Mouse (Mus musculus) left cerebral cortex, postnatal 4 days (tissue): ENCODE measurements around the gene B2m. TPM values are rescaled to one million over a fixed set of nuclear protein-coding genes. Genes with fewer than 3 reads are reported as not detected.

Experiments used
- DNase-seq: peaks from one replicate; pipeline ENCODE4 v3.0.0-alpha.2; 2022
- intact Hi-C: fragments of 180-260 bp; cut with DNase I; formaldehyde crosslinking; loops from one replicate; pipeline ENCODE4 v1.15.1; 2025
- total RNA-seq, 2 experiments: library from RNA; stranded (reverse); gene quantifications; 2 replicates each; pipeline ENCODE4 v1.2.3; 2021

B2m gene
- total RNA-seq, 2 experiments from 2014 or later = 38.3 to 42.6 TPM

GRCm38 (mm10) chr2:122149316-122149715, 1.8 kb downstream of the B2m start:
- intact Hi-C loops = no loop called here
- no peak for DNase-seq

- intact Hi-C loops = no loop called here
These were observed 2.2 kb downstream of the B2m start for GRCm38 (mm10) chr2:122149716-122150115.

DNA sequence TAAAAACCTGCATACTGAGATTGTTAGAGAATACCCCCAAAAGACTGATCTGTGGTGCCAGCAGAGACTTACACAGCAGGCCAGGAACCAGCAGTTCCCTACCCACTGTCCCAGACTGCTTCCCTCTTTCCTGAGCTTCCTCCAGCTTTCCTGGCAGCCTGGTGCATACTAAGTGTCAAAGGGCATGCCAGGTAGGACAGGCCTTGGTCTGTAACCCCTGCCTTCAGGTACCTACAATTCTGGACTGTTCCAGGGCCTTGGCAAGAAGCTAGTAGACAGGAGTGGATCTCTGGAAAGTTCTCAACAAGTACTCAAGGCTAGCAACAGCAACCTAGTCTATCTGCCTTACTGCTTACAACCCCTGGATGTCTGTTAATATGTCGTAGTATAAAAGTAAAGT, 3.7 kb downstream of the B2m start:
- no peak for DNase-seq
- intact Hi-C loops = no loop called here

More at GRCm38 (mm10) chr2:122149716-122150115, 2.2 kb downstream of the B2m start:
- DNase-seq = no peak

- intact Hi-C loops = no loop called here
- DNase-seq = no peak
These were observed 5.4 kb downstream of the B2m start for GRCm38 (mm10) chr2:122152850-122153249.

DNA sequence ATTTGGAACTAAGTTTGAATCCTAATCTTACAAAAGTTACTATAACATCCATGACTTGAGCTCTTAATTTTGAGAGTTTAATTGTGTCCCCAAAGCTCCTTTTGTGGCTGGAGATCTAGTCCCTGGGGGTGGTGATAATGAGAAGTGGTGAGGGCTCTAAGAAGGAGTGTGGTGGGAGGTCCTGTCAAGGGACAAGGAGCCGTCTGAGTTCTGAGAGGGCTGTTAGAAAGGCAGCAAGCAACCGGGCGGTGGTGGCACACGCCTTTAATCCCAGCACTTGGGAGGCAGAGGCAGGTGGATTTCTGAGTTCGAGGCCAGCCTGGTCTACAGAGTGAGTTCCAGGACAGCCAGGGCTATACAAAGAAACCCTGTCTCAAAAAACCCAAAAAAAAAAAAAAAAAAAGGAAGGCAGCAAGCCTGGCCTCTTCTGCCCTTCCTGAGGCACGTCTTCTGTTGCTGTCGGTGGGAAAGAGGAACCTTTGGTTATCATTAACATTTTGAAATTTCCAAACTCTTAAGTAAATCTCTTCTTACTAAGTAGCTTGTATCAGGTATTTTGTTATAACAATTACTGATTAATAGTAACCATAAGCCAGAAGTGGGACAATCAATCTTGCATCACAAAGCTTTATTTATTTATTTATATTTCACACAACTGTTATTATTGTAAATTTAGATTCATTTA, 6.3 kb downstream of the B2m start:
- DNase-seq = no peak
- intact Hi-C loops = no loop called here

DNA sequence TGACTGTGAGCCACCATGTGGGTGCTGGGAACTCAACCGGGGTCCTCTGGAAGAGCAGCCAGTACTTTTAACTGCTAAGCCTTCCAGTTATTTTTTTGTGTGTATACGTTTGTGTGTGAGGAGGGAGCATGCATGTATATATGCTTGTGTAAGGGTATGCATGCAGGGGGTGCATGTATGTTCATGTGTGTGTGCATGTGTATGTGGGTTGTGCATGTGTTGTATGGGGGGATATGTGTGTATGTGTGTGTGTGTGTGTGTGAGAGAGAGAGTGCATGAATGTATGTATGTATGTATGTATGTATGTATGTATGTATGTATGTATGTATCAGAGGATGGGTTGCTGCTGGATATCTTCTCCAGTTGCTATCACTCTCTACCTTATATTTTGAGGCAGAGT, 7.0 kb downstream of the B2m start:
- intact Hi-C loops = no loop called here
- no peak for DNase-seq

DNA sequence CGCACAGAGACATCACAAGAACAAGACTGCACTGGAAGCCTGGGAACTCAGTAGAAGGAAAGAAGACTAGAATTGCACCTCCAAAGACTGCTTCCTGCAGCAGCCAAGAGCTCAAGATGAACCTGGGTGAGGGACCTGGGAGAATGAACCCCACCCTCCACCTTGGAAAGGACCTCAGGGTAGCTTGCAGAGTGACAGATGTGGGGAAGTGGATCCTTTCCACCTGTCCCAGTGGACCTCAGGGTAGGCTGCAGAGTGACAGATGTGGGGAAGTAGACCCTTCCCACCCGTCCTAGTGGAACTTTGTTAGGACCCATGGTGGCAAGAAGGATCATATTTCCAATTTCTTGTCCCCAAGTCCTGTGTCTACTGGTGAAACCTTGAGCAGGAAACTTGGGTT, 7.8 kb downstream of the B2m start:
- intact Hi-C loops = no loop called here
- DNase-seq = no peak

DNA sequence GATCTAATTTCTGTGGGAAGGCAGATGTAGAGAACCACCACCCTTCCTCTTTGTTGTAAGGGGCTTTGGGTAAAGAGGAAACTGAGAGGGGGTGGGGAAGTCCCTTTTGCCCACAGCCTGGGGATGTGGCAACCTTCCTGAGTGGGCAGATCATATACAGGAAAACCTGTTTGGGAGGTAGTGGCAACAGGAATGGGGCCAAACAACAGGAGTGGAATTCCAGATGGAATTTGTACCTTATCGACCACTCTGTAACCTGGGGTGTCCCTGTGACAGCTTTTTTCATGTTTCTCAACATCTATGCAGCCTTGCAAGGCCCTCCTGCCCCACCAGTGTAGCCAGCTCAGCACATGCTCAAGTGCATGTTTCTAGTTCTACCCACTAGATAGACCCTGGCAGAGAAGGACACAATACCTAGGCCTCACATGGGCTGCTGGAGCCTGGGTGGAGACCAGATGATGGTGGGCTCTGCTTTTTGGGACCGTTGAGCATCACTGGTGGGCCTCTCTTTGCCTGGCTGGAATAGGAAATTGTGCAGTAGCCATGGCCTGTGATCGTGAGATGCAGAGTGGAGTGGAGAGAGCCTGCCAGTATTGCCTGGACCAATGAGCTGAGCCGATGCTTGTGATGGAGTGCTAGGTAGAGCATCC, 8.7 kb downstream of the B2m start:
- no peak for DNase-seq
- intact Hi-C loops = no loop called here

DNA sequence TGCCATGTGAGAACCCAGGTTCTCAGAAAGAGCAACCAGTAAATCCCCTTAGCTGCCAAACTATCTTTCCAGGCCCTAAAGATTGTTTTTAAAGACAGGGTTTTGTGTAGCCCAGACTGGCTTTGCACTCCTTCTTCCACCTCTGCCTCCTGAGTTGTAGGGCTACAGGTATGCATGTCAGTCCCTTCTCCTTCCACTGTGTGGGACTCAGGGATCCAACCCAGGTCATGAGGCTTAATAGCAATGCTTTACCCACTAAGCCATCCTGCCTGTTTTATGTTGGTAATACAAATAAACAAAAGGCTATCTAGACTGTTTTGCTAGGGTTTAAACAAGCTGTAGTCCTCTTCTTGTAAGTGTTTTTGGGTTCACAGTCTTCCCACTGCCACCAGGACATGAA, 10.1 kb downstream of the B2m start:
- intact Hi-C loops = no loop called here
- no peak for DNase-seq

GRCm38 (mm10) chr2:122158362-122158802, 10.9 kb downstream of the B2m start:
- intact Hi-C loops = no loop called here

DNA sequence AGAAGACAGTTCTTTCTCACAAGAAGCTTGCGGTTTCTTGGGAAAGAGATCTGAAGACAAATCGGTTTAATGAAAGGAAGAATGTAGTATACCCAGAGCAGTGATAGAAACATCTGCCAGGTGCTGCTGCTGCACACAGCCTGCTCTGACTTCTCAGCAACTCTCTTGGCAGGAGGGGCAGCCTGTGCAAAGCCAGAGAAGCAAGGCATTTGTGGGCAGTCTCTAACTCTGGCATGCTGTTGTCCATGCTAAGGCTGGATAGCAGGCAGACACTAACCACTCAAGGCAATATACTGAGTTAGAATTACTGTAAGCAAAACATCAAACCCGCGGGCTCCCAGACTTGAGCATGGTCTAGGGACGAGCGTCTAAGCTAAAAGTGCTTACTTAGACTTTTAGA, 12.2 kb downstream of the B2m start:
- DNase-seq = no peak
- intact Hi-C loops = loop anchor here (5.0 kb wide), 1 partner anchor 87 kb away; no protein-coding TSS in a partner anchor

More at GRCm38 (mm10) chr2:122158362-122158802, 10.9 kb downstream of the B2m start:
- DNase-seq = no peak

DNA sequence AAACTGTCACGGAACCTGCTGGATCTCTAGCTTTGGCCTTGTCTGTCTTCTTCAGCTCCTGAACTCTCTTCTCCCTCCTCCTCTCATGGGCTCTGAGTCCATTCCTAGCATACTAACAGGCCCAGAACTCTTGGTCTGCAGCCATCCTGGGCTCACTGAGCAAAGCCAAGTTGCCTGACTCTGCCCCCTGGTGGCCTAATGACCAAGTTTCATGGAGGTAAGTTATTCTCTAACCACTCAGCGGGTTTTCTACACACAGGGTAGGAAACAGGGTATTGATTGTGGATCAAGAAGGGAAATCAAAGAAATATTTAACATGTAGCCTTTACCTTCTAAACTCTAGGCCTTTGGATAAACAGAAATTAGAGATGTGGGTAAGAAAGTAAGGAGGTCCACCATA, 13.2 kb downstream of the B2m start, which contains the start of gene Trim69:
Gene Trim69, plus strand, starts transcription at position 21 of the 400 bp plus-strand sequence.
- peak; percentile 85 for DNase-seq
- intact Hi-C loops = loop anchor here (5.0 kb wide), 1 partner anchor 88 kb away; no protein-coding TSS in a partner anchor

GRCm38 (mm10) chr2:122161542-122161941, 14.1 kb downstream of the B2m start:
- intact Hi-C loops = loop anchor here (5.0 kb wide), 1 partner anchor 89 kb away; no protein-coding TSS in a partner anchor
- no peak for DNase-seq

DNA sequence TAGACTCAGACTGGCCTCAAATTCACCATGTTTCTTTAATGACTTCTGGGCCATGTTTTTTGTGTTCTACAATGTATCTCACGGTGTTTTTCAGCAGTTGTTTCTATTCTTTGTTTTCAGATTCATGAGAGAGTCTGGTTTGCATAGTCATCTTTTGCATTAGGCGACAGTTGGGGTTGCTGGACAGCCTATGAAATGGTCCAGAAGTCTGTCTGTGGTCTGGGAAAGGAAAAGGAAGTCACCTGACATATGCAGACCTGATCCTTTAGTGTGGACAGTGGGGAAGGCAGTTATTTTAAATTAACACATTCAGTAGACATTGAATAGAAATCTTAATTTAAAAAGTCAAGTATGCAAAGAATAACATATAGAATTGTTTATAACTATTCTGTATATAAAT, 15.0 kb downstream of the B2m start:
- no peak for DNase-seq
- intact Hi-C loops = loop anchor here (5.0 kb wide), 1 partner anchor 90 kb away; no protein-coding TSS in a partner anchor

DNA sequence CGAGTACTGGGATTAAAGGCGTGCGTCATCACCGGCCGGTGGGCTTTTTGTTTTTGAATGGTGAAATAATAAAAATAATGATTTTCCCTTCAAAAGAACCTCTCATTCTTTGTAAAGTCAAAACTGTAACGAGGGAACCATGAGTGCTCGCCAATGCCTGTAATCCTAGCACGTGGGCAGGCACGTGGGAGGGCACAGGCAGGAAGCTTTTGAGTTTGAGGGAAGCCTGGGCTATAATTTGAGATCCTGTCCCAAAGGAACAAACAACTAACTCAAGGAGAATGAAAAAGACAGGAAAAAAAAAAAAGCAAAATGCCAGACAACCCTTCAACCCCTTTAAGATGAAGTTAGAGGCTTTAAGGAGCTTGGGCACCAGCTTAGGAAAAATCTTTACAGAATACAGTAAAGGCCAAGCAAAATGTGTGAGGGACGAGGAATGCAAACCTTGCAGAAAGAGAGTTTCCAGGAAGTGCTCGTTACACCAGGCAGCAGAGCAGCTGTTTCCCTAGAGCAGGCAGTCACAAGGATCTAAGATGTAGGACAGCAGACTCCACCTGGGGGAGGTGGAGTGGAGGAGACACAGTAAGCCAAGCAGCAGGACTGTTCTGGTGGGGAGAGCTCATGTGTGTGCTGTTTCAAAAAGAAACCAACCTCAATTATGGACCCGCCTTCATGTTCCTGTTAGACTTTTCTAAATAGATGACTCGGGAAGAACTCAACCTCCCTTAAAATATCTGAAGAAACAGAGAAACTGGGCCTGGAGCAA, 16.1 kb downstream of the B2m start:
- DNase-seq = no peak
- intact Hi-C loops = loop anchor here (5.0 kb wide), 1 partner anchor 91 kb away; no protein-coding TSS in a partner anchor

DNA sequence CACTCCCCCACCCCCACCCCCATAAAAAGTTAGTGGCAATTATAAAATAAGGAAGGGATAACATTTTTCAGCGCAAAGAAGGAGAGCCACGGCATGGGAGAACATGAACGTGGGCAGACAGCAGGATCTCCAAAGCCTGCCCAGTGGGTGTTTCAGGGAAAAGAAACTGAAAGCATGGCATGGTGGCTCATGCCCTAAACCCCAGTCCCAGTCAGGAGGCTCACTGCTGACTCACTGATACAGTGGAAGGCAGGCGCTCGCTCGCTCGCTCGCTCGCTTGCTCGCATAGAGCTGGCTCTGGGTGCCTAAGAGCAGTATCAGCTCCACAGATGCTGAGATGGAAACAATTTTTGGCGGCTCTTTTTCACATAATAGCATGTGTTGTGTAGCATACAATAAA, 16.8 kb downstream of the B2m start:
- no peak for DNase-seq
- intact Hi-C loops = loop anchor here (5.0 kb wide), 1 partner anchor 92 kb away; no protein-coding TSS in a partner anchor

DNA sequence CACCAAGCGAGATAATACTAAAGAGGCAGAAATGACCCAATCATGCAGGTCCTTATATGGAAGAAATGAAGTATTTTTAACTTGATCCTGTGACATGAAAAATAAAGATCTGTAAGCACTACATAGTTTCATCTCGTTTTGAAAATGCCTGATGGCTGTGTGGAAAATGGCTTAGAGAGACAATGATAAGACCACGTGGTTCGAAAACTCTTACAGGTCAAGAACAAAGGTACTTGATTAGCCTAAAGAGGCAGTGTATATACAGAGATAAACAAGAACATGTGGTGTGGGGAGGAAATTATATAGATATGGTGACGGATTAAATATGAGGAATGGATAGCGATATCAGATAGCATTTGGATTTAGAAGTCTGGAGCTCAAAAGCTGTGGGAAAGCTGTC, 23.8 kb downstream of the B2m start:
- DNase-seq = no peak
- intact Hi-C loops = no loop called here

DNA sequence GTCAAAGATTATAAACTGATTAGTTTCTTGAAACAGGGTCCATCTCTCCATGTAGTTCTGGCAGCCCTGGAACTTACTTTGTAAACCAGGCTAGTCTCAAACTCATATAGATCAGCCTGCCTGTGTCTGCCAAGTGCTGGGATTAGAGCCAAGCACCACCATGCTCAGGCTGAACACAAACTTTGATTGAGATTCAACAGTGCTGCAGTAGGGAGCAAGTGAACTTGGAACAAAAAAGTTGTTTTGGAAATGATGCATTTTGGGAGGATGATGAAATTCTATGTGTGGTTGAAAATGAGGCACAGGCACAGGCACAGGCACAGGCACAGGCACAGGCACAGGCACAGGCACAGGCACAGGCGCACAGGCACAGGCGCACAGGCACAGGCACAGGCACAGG, 24.7 kb downstream of the B2m start:
- intact Hi-C loops = no loop called here
- DNase-seq = peak; percentile 10

DNA sequence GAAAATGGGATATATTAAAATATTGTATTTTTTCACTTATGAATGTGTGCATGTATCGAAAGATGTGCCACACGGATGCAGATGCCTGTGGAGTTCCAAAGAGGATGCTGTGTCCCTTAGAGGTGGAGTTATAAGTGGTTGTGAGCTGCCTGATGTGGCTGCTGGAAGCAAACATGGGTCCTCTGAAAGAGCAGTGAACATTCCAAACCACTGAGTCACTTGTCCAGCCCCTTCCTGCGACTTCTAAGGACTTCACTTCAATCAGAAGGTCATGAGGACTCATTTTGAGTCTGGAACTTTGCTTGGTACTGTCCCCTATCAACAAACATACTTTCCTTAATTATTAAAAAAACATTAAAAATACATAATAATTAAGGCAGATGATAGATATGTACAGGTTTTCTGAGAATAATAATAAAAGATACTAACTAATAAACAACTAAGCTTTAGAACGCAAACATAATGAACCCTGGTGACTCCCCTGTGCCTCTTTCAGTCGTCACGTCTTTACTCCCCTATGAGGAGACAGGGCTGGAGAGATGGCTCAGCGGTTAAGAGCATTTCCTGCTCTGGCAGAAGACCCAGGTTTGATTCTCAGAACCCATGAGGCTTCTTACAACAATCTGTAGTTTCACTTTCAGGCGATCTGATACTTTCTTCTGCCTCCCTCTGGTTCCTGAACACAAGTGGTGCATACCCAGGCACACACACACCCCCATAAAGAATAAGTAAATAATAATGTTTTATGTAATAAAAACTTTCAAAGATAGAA, 32.8 kb downstream of the B2m start:
- no peak for DNase-seq
- intact Hi-C loops = loop anchor here (10.0 kb wide), 1 partner anchor 375 kb away; no protein-coding TSS in a partner anchor

- no peak for DNase-seq
- intact Hi-C loops = loop anchor here (10.0 kb wide), 1 partner anchor 370 kb away; no protein-coding TSS in a partner anchor
These were observed 37.6 kb downstream of the B2m start for GRCm38 (mm10) chr2:122185086-122185485.
